Mouse (Mus musculus): ENCODE measurements around the gene Rasgrf1. TPM values are rescaled to one million over a fixed set of nuclear protein-coding genes. Genes with fewer than 3 reads are reported as not detected.

The Rasgrf1 gene
- polyA plus RNA-seq, 1 experiment: 168 TPM

DNA sequence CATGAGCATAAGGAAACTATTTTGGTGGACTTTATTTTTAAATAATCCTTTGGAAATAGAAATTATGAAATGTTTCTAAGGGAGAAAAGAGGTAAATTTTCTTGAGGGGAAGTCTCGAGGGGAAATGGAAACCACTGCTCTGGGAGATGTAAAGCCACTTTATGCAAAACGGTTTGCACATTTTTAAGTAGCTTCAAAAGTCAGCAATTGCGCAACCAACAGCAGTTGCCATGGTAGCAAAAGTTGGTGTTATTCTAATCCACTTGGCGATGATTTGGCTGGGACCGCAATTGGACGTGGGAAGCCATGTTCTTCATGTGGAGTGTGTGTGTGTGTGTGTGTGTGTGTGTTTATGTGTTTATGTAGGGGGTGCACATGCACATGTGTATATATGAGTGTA lies 37.6 kb upstream of the Rasgrf1 start:
- no peak overlapping the region for H3K4me3 ChIP-seq (replicated peaks; ENCODE audit: insufficient read depth, low read depth, low read length)
- H3K27ac ChIP-seq (ENCODE audit: insufficient read depth, low read length): no peak overlapping the region
- no peak for TF ChIP-seq POLR2A (IDR thresholded peaks at IDR 0.05; ENCODE audit: borderline replicate concordance, insufficient read depth, low read length)
- no peak for TF ChIP-seq CTCF (IDR thresholded peaks at IDR 0.05; ENCODE audit: borderline replicate concordance, insufficient read depth, low read depth, low read length)
- peaks cover 1% of the 10 kb centered on the region; the same call in 1 of the 2 replicates for H3K27me3 ChIP-seq (ENCODE audit: control insufficient read depth, insufficient read depth, low read length)
- DNase-seq: no peak
- no peaks in the 10 kb centered on the region for H3K4me1 ChIP-seq (ENCODE audit: control insufficient read depth, insufficient read depth, low read length)
- WGBS: 78% methylated on average over 6 of the region's 6 CpGs

DNA sequence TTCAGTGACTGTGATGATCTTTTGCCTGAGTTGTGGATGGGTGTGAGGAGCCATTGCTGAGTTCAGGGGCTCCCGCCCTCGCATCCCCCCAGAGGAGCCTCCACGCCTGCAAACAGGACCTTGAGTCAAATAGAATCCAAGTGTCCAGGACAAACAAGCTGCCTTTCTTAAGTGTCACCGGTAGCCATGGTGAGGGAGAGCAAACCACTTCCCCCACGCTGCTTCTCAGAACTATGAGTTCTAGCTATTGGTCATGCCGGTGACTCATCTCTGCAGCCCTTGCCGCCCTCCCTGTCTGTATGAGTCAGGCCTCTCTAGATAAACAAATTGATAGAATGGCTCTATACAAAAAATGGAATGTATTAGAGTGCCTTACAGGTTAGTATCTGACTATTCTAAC lies 35.3 kb upstream of the Rasgrf1 start:
- peaks cover 2% of the 10 kb centered on the region; the same call in 1 of the 2 replicates for H3K27me3 ChIP-seq (ENCODE audit: control insufficient read depth, insufficient read depth, low read length)
- no peaks in the 10 kb centered on the region for H3K4me1 ChIP-seq (ENCODE audit: control insufficient read depth, insufficient read depth, low read length)
- no peak overlapping the region for H3K27ac ChIP-seq (ENCODE audit: insufficient read depth, low read length)
- no peak overlapping the region for H3K4me3 ChIP-seq (replicated peaks; ENCODE audit: insufficient read depth, low read depth, low read length)
- TF ChIP-seq POLR2A (IDR thresholded peaks at IDR 0.05; ENCODE audit: borderline replicate concordance, insufficient read depth, low read length) (no peak), CTCF (IDR thresholded peaks at IDR 0.05; ENCODE audit: borderline replicate concordance, insufficient read depth, low read depth, low read length) (no peak)
- DNase-seq: no peak
- WGBS: 75% methylated on average over 7 of the region's 7 CpGs

DNA sequence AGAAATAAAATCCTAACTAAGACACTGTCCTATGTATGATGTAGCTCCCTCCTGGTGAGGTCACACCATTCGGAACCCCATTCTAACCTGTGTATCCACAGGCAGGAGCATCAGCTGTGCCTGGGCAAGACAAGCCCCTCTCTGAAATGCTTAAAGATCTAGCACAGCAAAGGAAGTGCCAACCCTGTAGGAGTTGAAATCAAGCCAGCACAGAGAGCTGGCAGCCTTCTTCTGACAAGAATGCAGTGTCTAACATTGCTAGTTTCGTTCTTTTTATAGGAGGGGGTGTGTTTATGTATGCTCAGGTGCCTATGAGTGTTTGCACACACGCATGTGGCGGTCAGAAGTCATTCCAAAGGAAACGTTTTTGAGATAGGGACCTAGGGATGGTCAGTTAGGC lies 34.2 kb upstream of the Rasgrf1 start:
- H3K27me3 ChIP-seq (ENCODE audit: control insufficient read depth, insufficient read depth, low read length): peaks cover 5% of the 10 kb centered on the region; the same call in 1 of the 2 replicates
- DNase-seq: no peak
- 33% methylated on average over 5 of the region's 5 CpGs for WGBS

DNA sequence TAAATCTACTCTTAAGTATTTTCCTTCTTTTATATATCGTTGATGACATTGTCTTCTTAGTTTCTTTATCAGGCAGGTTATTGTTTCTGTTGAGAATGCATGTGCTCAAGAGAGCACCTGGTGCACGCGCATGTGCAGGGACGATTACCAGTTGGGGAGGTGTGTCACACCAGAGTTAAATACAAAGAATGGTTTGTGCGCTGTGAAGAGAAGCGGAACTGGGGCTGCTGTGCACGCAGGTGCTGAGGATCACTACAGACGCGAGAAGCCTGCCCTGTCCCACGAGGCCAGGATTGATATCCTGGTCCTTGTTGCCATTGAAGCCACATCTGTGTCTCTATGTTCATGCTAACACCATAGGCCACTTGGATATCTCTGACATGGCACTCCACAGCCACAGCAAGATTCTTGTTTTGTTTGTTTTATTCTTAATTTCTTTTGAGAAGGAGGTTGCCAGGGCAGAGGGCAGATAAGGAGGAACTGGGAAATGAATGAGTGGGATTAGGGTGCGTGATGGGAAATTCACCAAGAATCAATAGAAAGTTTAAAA lies 31.2 kb upstream of the Rasgrf1 start:
- no peak overlapping the region for H3K27ac ChIP-seq (ENCODE audit: insufficient read depth, low read length)
- no peaks in the 10 kb centered on the region for H3K4me1 ChIP-seq (ENCODE audit: control insufficient read depth, insufficient read depth, low read length)
- WGBS: 52% methylated on average over 11 of the region's 11 CpGs
- peaks cover 6% of the 10 kb centered on the region; the same call in 1 of the 2 replicates for H3K27me3 ChIP-seq (ENCODE audit: control insufficient read depth, insufficient read depth, low read length)
- no peak for DNase-seq
- H3K4me3 ChIP-seq (replicated peaks; ENCODE audit: insufficient read depth, low read depth, low read length): no peak overlapping the region
- TF ChIP-seq POLR2A (IDR thresholded peaks at IDR 0.05; ENCODE audit: borderline replicate concordance, insufficient read depth, low read length) (no peak), CTCF (IDR thresholded peaks at IDR 0.05; ENCODE audit: borderline replicate concordance, insufficient read depth, low read depth, low read length) (no peak)

More for the DNA sequence above, 34.2 kb upstream of the Rasgrf1 start:
- no peaks in the 10 kb centered on the region for H3K4me1 ChIP-seq (ENCODE audit: control insufficient read depth, insufficient read depth, low read length)
- TF ChIP-seq CTCF (IDR thresholded peaks at IDR 0.05; ENCODE audit: borderline replicate concordance, insufficient read depth, low read depth, low read length) (no peak), POLR2A (IDR thresholded peaks at IDR 0.05; ENCODE audit: borderline replicate concordance, insufficient read depth, low read length) (no peak)
- H3K27ac ChIP-seq (ENCODE audit: insufficient read depth, low read length): no peak overlapping the region
- no peak overlapping the region for H3K4me3 ChIP-seq (replicated peaks; ENCODE audit: insufficient read depth, low read depth, low read length)

DNA sequence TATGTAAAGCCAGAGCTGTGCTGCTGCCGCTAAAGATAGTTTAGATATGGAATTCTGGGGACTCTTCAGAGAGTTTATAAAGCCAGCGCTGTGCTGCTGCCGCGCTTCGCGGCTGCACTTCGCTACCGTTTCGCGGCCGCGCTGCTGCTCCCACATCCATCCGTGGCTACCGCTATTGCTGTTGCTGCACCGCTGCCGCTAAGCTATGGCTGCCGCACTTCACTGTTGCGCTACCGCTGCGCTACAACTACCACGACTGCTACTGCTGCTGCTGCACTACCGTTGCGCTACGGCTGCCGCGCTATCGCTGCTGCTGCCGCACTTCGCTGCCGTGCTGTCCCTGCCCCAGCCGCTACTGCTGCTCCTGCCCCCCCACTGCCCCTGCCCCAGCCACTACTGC lies 30.1 kb upstream of the Rasgrf1 start:
- Histone ChIP-seq H3K4me3 (replicated peaks; ENCODE audit: insufficient read depth, low read depth, low read length) (no peak overlapping the region), H3K27me3 (ENCODE audit: control insufficient read depth, insufficient read depth, low read length) (peaks cover 6% of the 10 kb centered on the region; the same call in 1 of the 2 replicates), H3K27ac (ENCODE audit: insufficient read depth, low read length) (no peak overlapping the region), H3K4me1 (ENCODE audit: control insufficient read depth, insufficient read depth, low read length) (no peaks in the 10 kb centered on the region; the same call in 1 of the 2 replicates)
- 63% methylated on average over 31 of the region's 31 CpGs for WGBS
- peak in 1 of 2 experiments; percentile 21 for DNase-seq
- TF ChIP-seq POLR2A (IDR thresholded peaks at IDR 0.05; ENCODE audit: borderline replicate concordance, insufficient read depth, low read length) (no peak), CTCF (IDR thresholded peaks at IDR 0.05; ENCODE audit: borderline replicate concordance, insufficient read depth, low read depth, low read length) (no peak)

DNA sequence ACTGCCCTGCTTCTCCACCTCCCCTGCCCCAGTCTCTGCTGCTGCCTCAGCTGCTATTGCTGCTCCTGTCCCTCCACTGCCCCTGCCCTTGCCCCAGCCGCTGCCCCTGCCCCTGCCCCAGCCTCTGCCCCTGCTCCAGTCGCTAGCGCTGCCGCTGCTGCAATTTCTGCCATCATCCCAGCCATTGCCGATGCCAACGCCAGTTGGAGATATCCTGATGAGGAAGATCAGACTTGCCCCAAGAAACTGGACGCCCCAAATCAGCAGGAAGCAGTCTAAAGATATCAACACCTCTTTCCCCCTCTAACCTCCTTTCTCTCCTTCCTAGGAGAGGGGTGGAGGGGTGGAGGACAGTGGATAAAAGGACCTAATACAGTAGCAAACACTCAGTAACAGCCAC lies 28.2 kb upstream of the Rasgrf1 start:
- Histone ChIP-seq H3K4me1 (ENCODE audit: control insufficient read depth, insufficient read depth, low read length) (peaks cover 7% of the 10 kb centered on the region), H3K4me3 (replicated peaks; ENCODE audit: insufficient read depth, low read depth, low read length) (no peak overlapping the region), H3K27ac (ENCODE audit: insufficient read depth, low read length) (no peak overlapping the region), H3K27me3 (ENCODE audit: control insufficient read depth, insufficient read depth, low read length) (peaks cover 5% of the 10 kb centered on the region; the same call in 1 of the 2 replicates)
- TF ChIP-seq CTCF (IDR thresholded peaks at IDR 0.05; ENCODE audit: borderline replicate concordance, insufficient read depth, low read depth, low read length) (no peak), POLR2A (IDR thresholded peaks at IDR 0.05; ENCODE audit: borderline replicate concordance, insufficient read depth, low read length) (no peak)
- no peak for DNase-seq
- 57% methylated on average over 7 of the region's 7 CpGs for WGBS

DNA sequence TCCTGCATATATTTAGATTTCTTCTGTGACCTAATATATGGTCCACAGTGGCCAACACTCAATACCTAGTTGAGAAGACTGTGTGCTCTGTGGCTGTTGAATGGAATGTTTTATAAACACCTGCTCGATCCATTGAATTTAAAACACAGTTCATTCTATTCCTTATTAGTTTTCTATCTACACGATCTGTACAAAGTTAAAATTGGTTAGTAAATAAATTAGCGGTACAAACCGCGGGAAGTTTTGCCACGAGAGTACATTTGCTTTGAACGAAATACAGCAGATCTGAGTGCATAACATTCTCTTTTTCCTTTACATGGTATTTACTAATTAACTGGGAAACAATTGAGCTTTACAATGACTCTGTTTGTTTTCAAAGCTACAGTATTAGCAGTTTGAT lies 27.1 kb upstream of the Rasgrf1 start:
- peaks cover 7% of the 10 kb centered on the region for H3K4me1 ChIP-seq (ENCODE audit: control insufficient read depth, insufficient read depth, low read length)
- H3K4me3 ChIP-seq (replicated peaks; ENCODE audit: insufficient read depth, low read depth, low read length): no peak overlapping the region
- peaks cover 5% of the 10 kb centered on the region; the same call in 1 of the 2 replicates for H3K27me3 ChIP-seq (ENCODE audit: control insufficient read depth, insufficient read depth, low read length)
- no peak for DNase-seq
- no peak for TF ChIP-seq POLR2A (IDR thresholded peaks at IDR 0.05; ENCODE audit: borderline replicate concordance, insufficient read depth, low read length)
- no peak for TF ChIP-seq CTCF (IDR thresholded peaks at IDR 0.05; ENCODE audit: borderline replicate concordance, insufficient read depth, low read depth, low read length)
- WGBS: 55% methylated on average over 7 of the region's 7 CpGs
- H3K27ac ChIP-seq (ENCODE audit: insufficient read depth, low read length): no peak overlapping the region

DNA sequence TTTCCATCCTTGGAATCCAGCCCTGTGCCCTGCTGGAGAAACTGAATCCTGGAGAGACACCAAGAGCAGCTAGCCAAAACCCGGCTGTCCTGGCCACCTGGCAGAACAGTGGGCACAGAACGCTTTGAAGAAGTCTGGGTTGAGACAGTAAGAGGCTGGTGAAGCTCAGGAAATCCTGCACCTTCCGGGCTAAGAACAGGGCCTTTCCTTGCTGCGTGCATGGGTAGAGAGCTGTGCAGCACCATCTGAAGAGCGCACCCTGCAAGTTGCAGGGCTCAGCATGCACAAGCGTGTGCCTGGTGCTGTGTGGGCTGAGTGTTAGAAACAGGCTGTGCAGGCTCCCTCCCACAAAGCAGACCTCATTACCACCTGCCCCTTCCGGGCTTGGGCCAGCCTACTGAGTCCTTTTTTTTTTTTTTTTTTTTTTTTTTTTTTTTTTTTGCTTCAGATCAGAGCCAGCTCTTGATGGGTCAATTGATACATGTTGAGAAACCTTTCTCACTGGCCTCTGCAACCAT lies 23.9 kb upstream of the Rasgrf1 start:
- peak; percentile 82 to 84 for DNase-seq
- TF ChIP-seq POLR2A (IDR thresholded peaks at IDR 0.05; ENCODE audit: borderline replicate concordance, insufficient read depth, low read length) (no peak), CTCF (IDR thresholded peaks at IDR 0.05; ENCODE audit: borderline replicate concordance, insufficient read depth, low read depth, low read length) (no peak)
- Histone ChIP-seq H3K27ac (ENCODE audit: insufficient read depth, low read length) (peak overlapping the region; percentile 75), H3K27me3 (ENCODE audit: control insufficient read depth, insufficient read depth, low read length) (peaks cover 2% of the 10 kb centered on the region; the same call in 1 of the 2 replicates), H3K4me1 (ENCODE audit: control insufficient read depth, insufficient read depth, low read length) (peaks cover 7% of the 10 kb centered on the region), H3K4me3 (replicated peaks; ENCODE audit: insufficient read depth, low read depth, low read length) (no peak overlapping the region)
- 5% methylated on average over 7 of the region's 7 CpGs for WGBS

Measured in cerebellum, adult 2 months (tissue).